Comparison of ENCODE assay signal across 8 mouse cellular contexts in genomic region chr10:41810564-41811455, GRCm38 (mm10). TPM values are rescaled to one million over a fixed set of nuclear protein-coding genes. Genes with fewer than 3 reads are reported as not detected.
A peak's percentile ranks its signal among the peaks of the same experiment; 100 is the strongest.
DNase-seq lines count a peak whose midpoint lies in the region; ATAC-seq lines count a peak whose summit lies in the region.

No protein-coding gene starts in this region.

- no peaks in the 10 kb centered on the region for H3K27me3 ChIP-seq in kidney, embryonic 16.5 days (ENCODE audit: insufficient read depth, low read length)
- no peaks in the 10 kb centered on the region for H3K27me3 ChIP-seq in heart, embryonic 16.5 days (ENCODE audit: control insufficient read depth, insufficient read depth, low read length)
- H3K27me3 ChIP-seq in megakaryocyte, embryonic 14.5 days (replicated peaks) = no peaks in the 10 kb centered on the region

- DNase-seq in kidney, adult 9 months = no peak
- DNase-seq in urinary bladder, postnatal 4 days (ENCODE audit: low spot score in 2 of 2) = no peak
- no peak for DNase-seq in adipocyte (ENCODE audit: low spot score)

- peak overlapping the region; percentile 95 for H3K4me2 ChIP-seq in kidney, embryonic 16.5 days (replicated peaks; ENCODE audit: low read depth, low read length)
- peak overlapping the region; percentile 93 for H3K4me2 ChIP-seq in heart, embryonic 16.5 days (ENCODE audit: low read depth, low read length)

- WGBS in kidney, embryonic 16.5 days = under 1% methylated on average over 36 of the region's 36 CpGs
- under 1% methylated on average over 36 of the region's 36 CpGs for WGBS in heart, embryonic 16.5 days

- ATAC-seq in kidney, embryonic 16.5 days (ENCODE audit: low FRiP score, low TSS enrichment) = no peak
- ATAC-seq in activated CD4-positive, CD25-positive, alpha-beta regulatory T cell, adult 4 months = peak; percentile 33
- ATAC-seq in heart, embryonic 16.5 days (replicated peaks; ENCODE audit: extremely low read depth, insufficient read depth, low FRiP score) = peak; percentile 0; the same call in 1 of the 2 replicates
- no peak for ATAC-seq in megakaryocyte progenitor cell, adult 5-6 weeks (replicated peaks; ENCODE audit: poor library complexity)

- H3K4me1 ChIP-seq in kidney, embryonic 16.5 days (ENCODE audit: insufficient read depth, low read length) = peaks cover 30% of the 10 kb centered on the region
- H3K4me1 ChIP-seq in heart, embryonic 16.5 days (ENCODE audit: control insufficient read depth, insufficient read depth, low read length) = peaks cover 28% of the 10 kb centered on the region
- peaks cover 64% of the 10 kb centered on the region for H3K4me1 ChIP-seq in megakaryocyte, embryonic 14.5 days

- H3K27ac ChIP-seq in kidney, embryonic 16.5 days (ENCODE audit: low read length) = peak overlapping the region; percentile 96
- H3K27ac ChIP-seq in heart, embryonic 16.5 days (ENCODE audit: low read length) = peak overlapping the region; percentile 99

- H3K9me3 ChIP-seq in kidney, embryonic 16.5 days (ENCODE audit: low read length) = peaks cover 4% of the 10 kb centered on the region; the same call in 1 of the 2 replicates
- H3K9me3 ChIP-seq in heart, embryonic 16.5 days (replicated peaks; ENCODE audit: control insufficient read depth, low read length) = no peaks in the 10 kb centered on the region
- 0 out of 2 replicates have a peak, but pooled peaks cover 4% of the 10 kb centered on the region for H3K9me3 ChIP-seq in megakaryocyte, embryonic 14.5 days

- H3K36me3 ChIP-seq in kidney, embryonic 16.5 days (ENCODE audit: insufficient read depth, low read length) = no peaks in the 10 kb centered on the region
- H3K36me3 ChIP-seq in heart, embryonic 16.5 days (ENCODE audit: control insufficient read depth, insufficient read depth) = 0 out of 2 replicates have a peak, but pooled peaks cover 2% of the 10 kb centered on the region
- H3K36me3 ChIP-seq in megakaryocyte, embryonic 14.5 days (replicated peaks; ENCODE audit: low read length) = peaks cover 14% of the 10 kb centered on the region

- H3K9ac ChIP-seq in kidney, embryonic 16.5 days (replicated peaks; ENCODE audit: low read length) = peak overlapping the region; percentile 86
- peak overlapping the region; percentile 91 for H3K9ac ChIP-seq in heart, embryonic 16.5 days (ENCODE audit: low read length)

- H3K4me3 ChIP-seq in kidney, embryonic 16.5 days (ENCODE audit: low read length) = peak overlapping the region; percentile 77
- H3K4me3 ChIP-seq in heart, embryonic 16.5 days (ENCODE audit: low read length) = peak overlapping the region; percentile 80
- peak overlapping the region; percentile 99 for H3K4me3 ChIP-seq in megakaryocyte, embryonic 14.5 days (replicated peaks)

RNA-seq across cellular contexts. Expression of gene Sesn1, which starts 1.1 kb away (rescaled TPM):
- polyA plus RNA-seq in kidney, embryonic 16.5 days (2015; fragmentation: Nextera tagmentation; extraction: Ambion mirVana) = 36.8 and 38.9 TPM in 2 replicates
- polyA plus RNA-seq in activated CD4-positive, CD25-positive, alpha-beta regulatory T cell, adult 4 months (2017; shearing (Covaris generic)) = 10 to 100 TPM; 77.3 to 80.5 TPM
- 40.7 and 45.2 TPM in 2 replicates for polyA plus RNA-seq in heart, embryonic 16.5 days (2015; fragmentation: Nextera tagmentation; extraction: Ambion mirVana)
- polyA plus RNA-seq in megakaryocyte, embryonic 14.5 days (2012; ENCODE audit: insufficient read depth, low replicate concordance) = 0.86 and 4.5 TPM in 2 replicates
- total RNA-seq in megakaryocyte progenitor cell, adult 5-6 weeks (2015) = 27.1 and 36.3 TPM in 2 replicates
- 21.9 and 22.3 TPM in 2 replicates for total RNA-seq in megakaryocyte progenitor cell, adult 5-6 weeks (2017)

RNA-seq across cellular contexts. Expression of gene Cep57l1, which starts 1.1 kb away (rescaled TPM):
- 24.2 and 25.3 TPM in 2 replicates for polyA plus RNA-seq in kidney, embryonic 16.5 days (2015; fragmentation: Nextera tagmentation; extraction: Ambion mirVana)
- polyA plus RNA-seq in activated CD4-positive, CD25-positive, alpha-beta regulatory T cell, adult 4 months (2017; shearing (Covaris generic)) = 10 to 100 TPM; 15.4 to 17.1 TPM
- 18.8 and 22.6 TPM in 2 replicates for polyA plus RNA-seq in heart, embryonic 16.5 days (2015; fragmentation: Nextera tagmentation; extraction: Ambion mirVana)
- 1.3 TPM in 1 of 2 replicates, not detected in the other for polyA plus RNA-seq in megakaryocyte, embryonic 14.5 days (2012; ENCODE audit: insufficient read depth, low replicate concordance)
- total RNA-seq in megakaryocyte progenitor cell, adult 5-6 weeks (2015) = 40.3 and 53.4 TPM in 2 replicates
- total RNA-seq in megakaryocyte progenitor cell, adult 5-6 weeks (2017) = 44.4 and 57.8 TPM in 2 replicates

Comparison
In these comparisons a context has a peak if more than half of its experiments do, and no peak if none do; other contexts are left out.
1. ATAC-seq: peak in activated CD4-positive, CD25-positive, alpha-beta regulatory T cell, adult 4 months (single experiment) and heart, embryonic 16.5 days (single experiment); none in kidney, embryonic 16.5 days (single experiment) and megakaryocyte progenitor cell, adult 5-6 weeks (single experiment).
2. Peak in every context shown above with its lines, with median percentiles within 50 percentile points of each other: H3K4me3 ChIP-seq.